Mouse (Mus musculus) ES-Bruce4 (cell line): ENCODE measurements around the gene 4931408C20Rik. TPM values are rescaled to one million over a fixed set of nuclear protein-coding genes. Genes with fewer than 3 reads are reported as not detected.

ENCODE experiments used
- H3K27ac ChIP-seq: 2 replicates; pipeline ENCODE4 v1.5.1; 2012; ENCODE audit warnings: low read length, inconsistent platforms; ENCODE audit not compliant: insufficient read depth
- H3K27me3 ChIP-seq: 2 replicates; pipeline ENCODE4 v1.6.1; 2012; ENCODE audit warnings: mild to moderate bottlenecking, low read length, inconsistent platforms; ENCODE audit not compliant: control insufficient read depth, poor library complexity, insufficient read depth, severe bottlenecking
- H3K36me3 ChIP-seq: 2 replicates; pipeline ENCODE4 v1.6.1; 2012; ENCODE audit warnings: inconsistent platforms, mild to moderate bottlenecking, low read length, moderate library complexity; ENCODE audit not compliant: control insufficient read depth, poor library complexity, insufficient read depth, severe bottlenecking
- H3K4me1 ChIP-seq: one replicate; pipeline ENCODE4 v1.8.1; 2011; ENCODE audit warnings: low read length; ENCODE audit not compliant: control insufficient read depth, insufficient read depth
- H3K4me3 ChIP-seq: 2 replicates; pipeline ENCODE4 v1.5.1; 2011; ENCODE audit warnings: low read depth, mild to moderate bottlenecking, low read length
- H3K9ac ChIP-seq: 2 replicates; pipeline ENCODE4 v1.6.1; 2012; ENCODE audit warnings: low read depth, mild to moderate bottlenecking, inconsistent platforms; ENCODE audit not compliant: poor library complexity, severe bottlenecking
- H3K9me3 ChIP-seq: replicated peaks from 2 replicates; pipeline ENCODE4 v1.6.1; 2012; ENCODE audit warnings: mild to moderate bottlenecking, low read length, inconsistent platforms; ENCODE audit not compliant: control insufficient read depth, poor library complexity, insufficient read depth, severe bottlenecking
- EP300 ChIP-seq: IDR thresholded peaks from 2 replicates; pipeline ENCODE4 v1.6.1; 2011; ENCODE audit warnings: low read depth, low read length; ENCODE audit not compliant: insufficient read depth
- polyA plus RNA-seq: library from polyadenylated mRNA; stranded (reverse); fragments of >200 nt; gene quantifications from 2 replicates; pipeline ENCODE4 v1.2.4, GENCODE M21; 2011; ENCODE audit warnings: low read depth; ENCODE audit not compliant: missing spikeins, insufficient read depth, insufficient read length

Gene 4931408C20Rik
- polyA plus RNA-seq, 1 experiment, result not detected

GRCm38 (mm10) chr1:26636051-26636450 is 51.2 kb downstream of the 4931408C20Rik start:
- H3K27me3 ChIP-seq, result no peaks in the 10 kb centered on the region
- H3K9ac ChIP-seq, result no peak overlapping the region
- H3K4me1 ChIP-seq, result no peaks in the 10 kb centered on the region
- no peaks in the 10 kb centered on the region for H3K9me3 ChIP-seq
- H3K27ac ChIP-seq, result no peak overlapping the region
- no peak for TF ChIP-seq EP300
- H3K4me3 ChIP-seq, result no peak overlapping the region
- H3K36me3 ChIP-seq, result no peaks in the 10 kb centered on the region
